Mouse (Mus musculus): ENCODE measurements around the gene Rtkn2. TPM values are rescaled to one million over a fixed set of nuclear protein-coding genes. Genes with fewer than 3 reads are reported as not detected.

The Rtkn2 gene
- polyA plus RNA-seq, 1 experiment, result not detected

GRCm38 (mm10) chr10:68058378-68058777 is 79.0 kb downstream of the Rtkn2 start:
- Histone ChIP-seq H3K36me3 (ENCODE audit: control insufficient read depth) (no peaks in the 10 kb centered on the region), H3K27me3 (ENCODE audit: control insufficient read depth) (no peaks in the 10 kb centered on the region), H3K4me3 (replicated peaks) (no peak overlapping the region), H3K9me3 (ENCODE audit: control insufficient read depth, low read length) (peaks cover 6% of the 10 kb centered on the region; the same call in 1 of the 2 replicates), H3K4me1 (ENCODE audit: control insufficient read depth) (no peaks in the 10 kb centered on the region)
- TF ChIP-seq GATA1 (IDR thresholded peaks at IDR 0.05; ENCODE audit: low read length) (no peak), TAL1 (IDR thresholded peaks at IDR 0.05; ENCODE audit: low read length) (no peak)

DNA sequence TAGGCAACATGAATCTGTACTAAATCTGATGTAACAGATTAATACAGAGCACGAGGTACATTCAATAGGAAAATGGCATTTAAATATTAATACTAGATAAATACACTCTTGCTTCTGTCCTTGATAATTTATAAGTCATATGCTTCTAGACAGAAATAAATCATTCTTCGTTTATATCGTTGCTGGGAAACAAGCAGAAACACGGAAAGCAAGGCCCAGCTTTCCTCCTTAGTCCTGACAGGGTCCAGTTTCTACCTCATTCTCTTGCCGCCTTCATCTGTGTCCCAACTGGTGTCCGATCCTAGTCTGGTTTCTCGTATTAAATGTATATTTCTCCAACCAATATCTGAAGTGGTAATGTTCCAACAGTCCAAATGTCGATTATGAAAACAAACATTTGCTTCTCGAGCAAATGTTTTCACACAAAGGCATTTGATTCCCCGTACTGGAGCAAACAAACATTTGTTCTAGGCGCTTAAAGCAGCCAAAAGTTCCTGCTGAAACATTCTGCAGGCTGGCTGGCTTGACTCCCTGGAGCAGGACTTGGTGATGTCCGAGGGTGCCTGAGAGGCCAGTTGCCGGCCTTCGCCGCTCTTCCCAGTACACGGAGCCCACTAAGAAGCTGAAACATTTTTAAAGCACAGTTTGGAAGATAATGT is 81.3 kb downstream of the Rtkn2 start:
- TF ChIP-seq TAL1 (IDR thresholded peaks at IDR 0.05; ENCODE audit: low read length), result no peak
- TF ChIP-seq GATA1 (IDR thresholded peaks at IDR 0.05; ENCODE audit: low read length), result no peak
- Histone ChIP-seq H3K9me3 (ENCODE audit: control insufficient read depth, low read length) (peaks cover 6% of the 10 kb centered on the region; the same call in 1 of the 2 replicates), H3K27me3 (ENCODE audit: control insufficient read depth) (no peaks in the 10 kb centered on the region), H3K4me1 (ENCODE audit: control insufficient read depth) (no peaks in the 10 kb centered on the region), H3K4me3 (replicated peaks) (no peak overlapping the region), H3K36me3 (ENCODE audit: control insufficient read depth) (no peaks in the 10 kb centered on the region)

- Histone ChIP-seq H3K4me3 (replicated peaks) (no peak overlapping the region), H3K27me3 (ENCODE audit: control insufficient read depth) (no peaks in the 10 kb centered on the region), H3K4me1 (ENCODE audit: control insufficient read depth) (no peaks in the 10 kb centered on the region), H3K36me3 (ENCODE audit: control insufficient read depth) (no peaks in the 10 kb centered on the region), H3K9me3 (ENCODE audit: control insufficient read depth, low read length) (peaks cover 6% of the 10 kb centered on the region; the same call in 1 of the 2 replicates)
- no peak for TF ChIP-seq GATA1 (IDR thresholded peaks at IDR 0.05; ENCODE audit: low read length)
- TF ChIP-seq TAL1 (IDR thresholded peaks at IDR 0.05; ENCODE audit: low read length), result no peak
Observed at GRCm38 (mm10) chr10:68061249-68061615, 81.9 kb downstream of the Rtkn2 start.

DNA sequence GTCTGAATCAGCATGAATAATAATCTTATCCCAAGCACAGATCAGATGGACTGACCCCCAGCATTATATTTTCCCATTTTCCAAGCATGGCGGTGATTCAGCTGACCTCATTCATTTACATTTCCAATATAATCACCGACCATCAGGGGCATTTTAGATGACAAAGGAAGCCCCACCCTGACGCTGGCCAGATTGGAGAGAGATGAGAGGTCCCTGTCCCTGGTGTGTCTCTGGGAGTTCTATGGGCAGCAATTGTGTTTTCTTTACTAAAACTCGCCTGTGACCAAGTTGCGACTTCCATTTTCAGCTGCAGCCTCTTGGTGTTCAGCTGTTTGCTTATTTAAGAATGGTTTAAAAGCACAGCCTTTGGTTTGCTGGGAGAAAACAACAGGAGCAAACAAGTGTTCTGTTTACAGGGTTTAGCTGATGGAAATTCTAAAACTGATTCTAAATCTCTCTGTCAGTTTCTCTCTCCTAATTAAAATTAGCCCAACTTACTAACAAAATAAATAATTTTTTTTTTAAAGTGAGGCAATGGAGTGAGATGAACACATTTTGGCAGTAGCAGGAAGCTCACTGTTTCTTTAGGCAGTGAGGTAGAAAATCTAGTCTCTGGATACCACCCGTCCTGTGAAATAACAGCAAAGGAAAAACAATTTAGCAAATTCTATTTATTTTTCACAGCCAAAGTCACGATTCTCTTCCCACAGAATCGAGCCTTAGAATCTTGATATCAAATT is 84.6 kb downstream of the Rtkn2 start:
- Histone ChIP-seq H3K4me1 (ENCODE audit: control insufficient read depth) (no peaks in the 10 kb centered on the region), H3K27me3 (ENCODE audit: control insufficient read depth) (no peaks in the 10 kb centered on the region), H3K9me3 (ENCODE audit: control insufficient read depth, low read length) (0 out of 2 replicates have a peak, but pooled peaks cover 3% of the 10 kb centered on the region), H3K36me3 (ENCODE audit: control insufficient read depth) (no peaks in the 10 kb centered on the region), H3K4me3 (replicated peaks) (no peak overlapping the region)
- TF ChIP-seq GATA1 (IDR thresholded peaks at IDR 0.05; ENCODE audit: low read length), result no peak
- TF ChIP-seq TAL1 (IDR thresholded peaks at IDR 0.05; ENCODE audit: low read length), result no peak

GRCm38 (mm10) chr10:68064571-68064970 is 85.2 kb downstream of the Rtkn2 start:
- Histone ChIP-seq H3K27me3 (ENCODE audit: control insufficient read depth) (no peaks in the 10 kb centered on the region), H3K36me3 (ENCODE audit: control insufficient read depth) (no peaks in the 10 kb centered on the region), H3K4me1 (ENCODE audit: control insufficient read depth) (no peaks in the 10 kb centered on the region), H3K9me3 (ENCODE audit: control insufficient read depth, low read length) (no peaks in the 10 kb centered on the region), H3K4me3 (replicated peaks) (no peak overlapping the region)
- no peak for TF ChIP-seq GATA1 (IDR thresholded peaks at IDR 0.05; ENCODE audit: low read length)
- no peak for TF ChIP-seq TAL1 (IDR thresholded peaks at IDR 0.05; ENCODE audit: low read length)

DNA sequence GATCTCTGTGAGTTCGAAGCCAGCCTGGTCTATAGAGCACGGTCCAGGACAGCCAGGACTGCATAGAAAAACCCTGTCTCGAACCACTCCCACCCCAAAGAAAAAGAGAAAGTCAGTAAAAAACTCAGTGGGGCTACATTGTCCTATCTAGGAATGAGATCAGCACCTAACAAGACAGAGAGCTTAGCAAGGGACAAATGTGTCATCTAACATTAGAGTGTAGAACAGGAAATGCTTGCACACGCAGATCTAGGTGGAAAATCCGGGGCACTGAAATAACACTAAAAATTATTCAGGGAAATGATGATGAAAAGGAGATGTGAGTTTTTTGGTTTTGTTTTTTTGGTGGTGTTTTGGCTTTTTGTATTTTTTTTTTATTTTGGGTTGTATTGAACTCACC is 86.8 kb downstream of the Rtkn2 start:
- no peaks in the 10 kb centered on the region for H3K9me3 ChIP-seq (ENCODE audit: control insufficient read depth, low read length)
- no peaks in the 10 kb centered on the region for H3K36me3 ChIP-seq (ENCODE audit: control insufficient read depth)
- no peak overlapping the region for H3K4me3 ChIP-seq (replicated peaks)
- no peaks in the 10 kb centered on the region for H3K4me1 ChIP-seq (ENCODE audit: control insufficient read depth)
- TF ChIP-seq TAL1 (IDR thresholded peaks at IDR 0.05; ENCODE audit: low read length) (no peak), GATA1 (IDR thresholded peaks at IDR 0.05; ENCODE audit: low read length) (no peak)
- no peaks in the 10 kb centered on the region for H3K27me3 ChIP-seq (ENCODE audit: control insufficient read depth)

- no peaks in the 10 kb centered on the region for H3K36me3 ChIP-seq (ENCODE audit: control insufficient read depth)
- H3K4me3 ChIP-seq (replicated peaks), result no peak overlapping the region
- H3K9me3 ChIP-seq (ENCODE audit: control insufficient read depth, low read length), result no peaks in the 10 kb centered on the region
- no peaks in the 10 kb centered on the region for H3K27me3 ChIP-seq (ENCODE audit: control insufficient read depth)
- TF ChIP-seq GATA1 (IDR thresholded peaks at IDR 0.05; ENCODE audit: low read length), result no peak
- TF ChIP-seq TAL1 (IDR thresholded peaks at IDR 0.05; ENCODE audit: low read length), result no peak
- H3K4me1 ChIP-seq (ENCODE audit: control insufficient read depth), result no peaks in the 10 kb centered on the region
Observed at GRCm38 (mm10) chr10:68067961-68068360, 88.6 kb downstream of the Rtkn2 start.

DNA sequence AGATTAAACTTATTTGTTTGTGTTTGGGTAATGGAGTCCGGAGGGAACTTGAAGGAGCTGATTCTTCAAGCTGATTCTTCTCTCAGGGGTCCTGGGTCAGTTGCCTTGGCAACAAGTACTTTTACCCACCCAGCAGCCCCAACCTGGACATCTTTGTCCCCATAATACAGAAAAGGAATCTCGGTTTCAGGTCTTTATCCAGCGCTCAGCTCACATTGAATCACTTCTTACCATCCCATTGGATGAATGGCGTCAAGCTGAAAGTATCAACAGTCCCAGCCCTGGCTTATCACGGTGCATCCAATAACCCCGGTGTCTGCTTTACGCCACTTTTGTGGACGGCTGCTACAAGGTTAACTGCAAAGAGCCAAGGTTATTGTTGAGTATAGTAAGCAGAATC is 89.1 kb downstream of the Rtkn2 start:
- no peaks in the 10 kb centered on the region for H3K4me1 ChIP-seq (ENCODE audit: control insufficient read depth)
- H3K9me3 ChIP-seq (ENCODE audit: control insufficient read depth, low read length), result no peaks in the 10 kb centered on the region
- H3K27me3 ChIP-seq (ENCODE audit: control insufficient read depth), result no peaks in the 10 kb centered on the region
- H3K4me3 ChIP-seq (replicated peaks), result no peak overlapping the region
- TF ChIP-seq GATA1 (IDR thresholded peaks at IDR 0.05; ENCODE audit: low read length) (no peak), TAL1 (IDR thresholded peaks at IDR 0.05; ENCODE audit: low read length) (no peak)
- H3K36me3 ChIP-seq (ENCODE audit: control insufficient read depth), result no peaks in the 10 kb centered on the region

DNA sequence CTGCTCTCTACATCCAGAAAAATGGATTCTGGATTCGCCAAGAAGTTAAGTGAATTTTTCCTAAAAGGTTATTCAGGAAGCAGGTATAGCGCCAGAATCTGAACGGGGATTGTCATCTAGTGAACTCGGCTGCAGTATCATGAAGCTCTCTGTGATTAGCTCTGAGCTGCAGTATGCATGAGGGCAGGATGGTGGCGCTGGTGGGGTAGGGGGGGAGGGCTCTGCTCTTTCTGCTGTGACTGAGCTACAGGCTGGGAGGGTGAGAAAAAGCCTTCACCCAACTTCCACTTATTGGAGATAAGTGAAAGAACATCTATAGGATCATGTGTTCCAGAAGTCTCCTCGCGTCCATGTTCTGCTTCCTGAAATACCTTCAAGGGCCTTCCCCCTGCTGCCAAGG is 91.7 kb downstream of the Rtkn2 start:
- no peak for TF ChIP-seq TAL1 (IDR thresholded peaks at IDR 0.05; ENCODE audit: low read length)
- TF ChIP-seq GATA1 (IDR thresholded peaks at IDR 0.05; ENCODE audit: low read length), result no peak
- Histone ChIP-seq H3K9me3 (ENCODE audit: control insufficient read depth, low read length) (no peaks in the 10 kb centered on the region), H3K27me3 (ENCODE audit: control insufficient read depth) (no peaks in the 10 kb centered on the region), H3K4me1 (ENCODE audit: control insufficient read depth) (no peaks in the 10 kb centered on the region), H3K36me3 (ENCODE audit: control insufficient read depth) (no peaks in the 10 kb centered on the region), H3K4me3 (replicated peaks) (no peak overlapping the region)

Measured in erythroblast, embryonic 14.5 days (primary cell).